Mouse (Mus musculus) layer of hippocampus, postnatal 10 days (tissue): ENCODE results near the gene Eps15l1. TPM values are rescaled to one million over a fixed set of nuclear protein-coding genes. Genes with fewer than 3 reads are reported as not detected.

Source experiments
- DNase-seq, 2 experiments: peaks; one replicate each; pipeline ENCODE4 v3.0.0; 2021; ENCODE audit warnings: low spot score in 2 of 2
- total RNA-seq, 2 experiments: library from RNA; stranded (reverse); gene quantifications; 2 replicates each; pipeline ENCODE4 v1.2.3; 2021

The Eps15l1 gene
- total RNA-seq, 2 experiments from 2014 or later = 73.3 to 73.5 TPM

DNA sequence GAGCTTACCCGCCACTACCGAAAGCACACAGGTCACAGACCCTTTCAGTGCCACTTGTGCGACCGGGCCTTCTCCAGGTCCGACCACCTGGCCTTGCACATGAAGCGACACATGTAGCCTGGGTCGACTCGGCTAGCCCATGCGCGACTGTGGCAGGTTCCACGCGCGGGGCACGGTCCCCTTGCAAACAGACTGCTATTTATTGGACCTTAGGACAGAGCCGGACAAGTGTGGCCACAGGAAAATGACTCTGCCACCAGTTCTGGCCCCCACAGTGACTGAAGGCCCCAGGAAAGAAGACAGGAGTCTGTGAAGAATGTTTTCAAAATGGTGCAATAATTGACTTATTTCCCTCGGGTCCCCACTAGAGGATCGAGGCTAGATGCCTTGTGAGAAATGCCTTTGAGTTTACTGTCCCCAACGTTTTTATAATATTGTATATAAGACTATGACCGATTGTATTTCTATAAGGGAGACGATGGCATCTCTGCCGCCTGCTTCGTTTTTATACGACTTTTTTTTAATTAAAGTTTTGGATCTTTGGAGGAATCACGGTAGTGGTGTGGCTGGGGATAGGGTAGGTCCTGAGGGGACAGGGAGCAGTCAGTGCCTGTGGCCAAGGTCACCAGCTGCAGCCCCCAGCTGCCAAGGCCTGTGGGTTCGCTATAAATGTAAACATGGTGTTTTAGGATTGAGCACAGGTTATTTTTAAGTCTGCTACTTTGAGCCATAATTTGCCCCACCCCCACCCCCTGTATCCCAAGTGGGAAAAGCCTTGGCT lies 100.3 kb downstream of the Eps15l1 start:
- DNase-seq = no peak

DNA sequence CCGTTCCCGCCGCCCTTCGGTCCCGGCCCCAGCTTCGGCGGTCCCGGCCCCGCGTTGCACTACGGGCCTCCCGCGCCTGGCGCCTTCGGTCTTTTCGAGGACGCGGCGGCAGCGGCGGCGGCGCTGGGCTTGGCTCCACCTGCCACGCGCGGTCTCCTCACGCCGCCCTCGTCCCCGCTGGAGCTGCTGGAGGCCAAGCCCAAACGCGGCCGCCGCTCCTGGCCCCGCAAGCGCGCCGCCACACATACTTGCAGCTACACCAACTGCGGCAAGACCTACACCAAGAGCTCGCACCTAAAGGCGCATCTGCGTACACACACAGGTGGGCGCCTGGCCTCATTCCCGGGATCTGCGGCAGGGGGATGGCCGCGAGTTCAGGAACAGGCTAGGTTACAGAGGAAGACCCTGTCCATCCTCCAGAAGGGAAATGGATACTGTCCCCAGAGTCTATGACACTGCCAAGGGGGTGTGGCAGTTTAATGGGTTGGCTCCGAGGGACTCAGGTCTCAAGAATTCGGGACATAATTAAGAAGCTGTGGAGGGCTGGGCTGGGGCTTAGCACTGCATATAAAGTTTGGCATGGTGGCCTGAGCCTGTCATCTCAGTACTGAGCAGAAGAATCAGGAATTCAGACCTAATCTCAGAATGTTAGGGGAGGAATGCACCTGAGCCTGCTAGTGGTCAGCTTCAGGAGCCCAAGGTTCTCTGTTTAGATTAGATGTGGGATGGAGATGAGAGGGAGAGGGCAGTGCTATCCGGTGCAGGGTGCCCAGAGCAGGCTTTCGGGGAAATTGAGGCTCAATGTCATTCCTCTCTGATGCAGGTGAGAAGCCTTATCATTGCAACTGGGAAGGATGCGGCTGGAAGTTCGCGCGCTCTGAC lies 101.1 kb downstream of the Eps15l1 start:
- DNase-seq = peak in 1 of 2 experiments; percentile 32

DNA sequence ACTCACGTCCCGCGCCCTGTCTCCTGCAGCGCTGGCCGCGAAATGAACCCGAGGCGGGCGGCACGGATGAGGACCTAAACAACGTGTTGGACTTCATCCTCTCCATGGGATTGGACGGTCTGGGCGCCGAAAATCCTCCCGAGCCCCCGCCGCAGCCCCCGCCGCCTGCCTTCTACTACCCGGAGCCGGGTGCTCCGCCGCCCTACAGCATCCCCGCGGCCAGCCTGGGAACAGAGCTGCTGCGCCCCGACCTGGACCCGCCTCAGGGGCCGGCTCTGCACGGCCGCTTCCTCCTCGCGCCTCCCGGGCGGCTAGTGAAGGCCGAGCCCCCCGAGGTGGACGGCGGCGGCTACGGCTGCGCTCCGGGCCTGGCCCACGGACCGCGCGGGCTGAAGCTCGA lies 101.9 kb downstream of the Eps15l1 start:
- peak in 1 of 2 experiments; percentile 30 for DNase-seq

DNA sequence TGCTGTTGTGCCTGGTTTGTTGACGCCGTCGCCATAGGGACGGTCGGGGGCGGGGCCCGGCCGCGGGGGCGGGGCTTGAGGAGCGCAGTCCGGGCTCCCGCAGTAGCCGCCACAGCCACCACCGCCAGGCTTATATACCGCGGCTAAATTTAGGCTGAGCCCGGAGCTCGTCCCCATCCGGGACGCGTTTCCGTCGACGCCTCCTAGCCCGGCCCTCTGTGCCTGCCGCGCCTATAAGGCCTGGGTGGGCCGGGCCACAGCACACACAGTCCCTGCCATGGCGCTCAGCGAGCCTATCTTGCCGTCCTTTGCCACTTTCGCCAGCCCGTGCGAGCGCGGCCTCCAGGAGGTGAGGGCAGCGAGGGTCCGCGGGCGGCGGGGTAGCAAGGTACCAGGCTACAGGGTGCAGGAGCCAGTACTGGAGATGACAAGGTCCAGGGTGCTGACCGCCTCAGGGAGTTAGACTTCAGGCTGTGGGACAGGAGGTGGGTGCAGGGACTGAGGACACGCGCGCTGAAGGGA lies 102.4 kb downstream of the Eps15l1 start, which contains the start of gene Klf2:
Gene Klf2, plus strand, starts transcription at position 233 of the 522 bp plus-strand sequence.
- DNase-seq = peak; percentile 81 to 89

DNA sequence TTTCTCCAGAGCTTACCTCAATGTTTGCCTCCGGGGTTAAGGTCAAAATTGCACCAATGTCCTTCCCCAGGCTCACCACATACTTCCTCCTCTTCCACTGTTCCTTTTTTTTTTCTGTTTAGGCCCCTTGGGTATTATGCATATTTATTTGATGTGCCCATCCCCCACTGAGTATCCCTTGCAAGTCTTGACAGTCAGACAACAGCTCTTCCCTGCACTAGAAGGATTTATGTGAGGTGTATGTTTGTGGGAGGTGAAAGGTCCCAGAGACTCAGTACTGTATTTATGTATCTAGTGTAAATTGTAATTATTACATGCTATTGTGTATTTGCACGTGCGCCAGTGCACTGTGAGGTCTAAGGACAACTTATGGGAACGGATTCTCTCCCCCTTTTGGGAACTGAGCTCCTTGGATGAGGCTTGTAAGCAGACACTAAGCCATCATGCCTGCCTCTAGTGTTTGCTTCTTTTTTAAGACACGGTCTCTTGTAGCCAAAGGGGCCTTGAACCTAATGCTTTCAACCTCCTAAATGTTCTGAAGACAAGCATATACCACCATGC lies 103.4 kb downstream of the Eps15l1 start:
- no peak for DNase-seq

DNA sequence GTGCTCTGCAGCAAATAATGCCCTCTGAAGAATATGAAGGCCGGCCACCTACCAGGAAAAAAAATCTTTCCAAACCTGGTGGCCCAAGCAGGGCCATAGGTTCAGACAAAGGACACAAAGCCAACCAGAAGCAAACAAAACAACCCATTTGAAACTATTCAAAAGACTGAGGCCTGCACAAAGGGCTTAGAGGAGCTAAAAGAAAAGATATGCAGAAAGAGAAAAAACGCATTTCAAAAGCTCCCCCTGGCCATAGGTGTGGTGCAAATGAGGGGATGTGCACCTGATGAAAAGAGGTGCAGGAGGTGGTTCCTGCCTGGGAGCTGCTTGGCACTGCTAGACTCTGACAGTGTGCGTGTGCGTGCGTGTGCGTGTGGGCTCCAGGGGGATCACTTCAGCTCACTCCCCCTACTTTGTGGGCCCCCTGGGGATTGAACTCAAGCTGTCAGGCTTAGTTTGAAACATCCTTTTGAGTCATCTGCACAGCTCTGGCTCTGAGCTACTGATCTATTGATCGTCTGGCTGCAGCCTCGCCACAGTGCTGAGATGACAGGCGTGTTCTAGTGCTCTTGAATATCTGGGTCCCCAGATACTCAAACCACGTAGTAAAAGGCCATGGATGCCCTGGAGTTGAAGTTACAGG lies 105.1 kb downstream of the Eps15l1 start:
- DNase-seq = no peak

DNA sequence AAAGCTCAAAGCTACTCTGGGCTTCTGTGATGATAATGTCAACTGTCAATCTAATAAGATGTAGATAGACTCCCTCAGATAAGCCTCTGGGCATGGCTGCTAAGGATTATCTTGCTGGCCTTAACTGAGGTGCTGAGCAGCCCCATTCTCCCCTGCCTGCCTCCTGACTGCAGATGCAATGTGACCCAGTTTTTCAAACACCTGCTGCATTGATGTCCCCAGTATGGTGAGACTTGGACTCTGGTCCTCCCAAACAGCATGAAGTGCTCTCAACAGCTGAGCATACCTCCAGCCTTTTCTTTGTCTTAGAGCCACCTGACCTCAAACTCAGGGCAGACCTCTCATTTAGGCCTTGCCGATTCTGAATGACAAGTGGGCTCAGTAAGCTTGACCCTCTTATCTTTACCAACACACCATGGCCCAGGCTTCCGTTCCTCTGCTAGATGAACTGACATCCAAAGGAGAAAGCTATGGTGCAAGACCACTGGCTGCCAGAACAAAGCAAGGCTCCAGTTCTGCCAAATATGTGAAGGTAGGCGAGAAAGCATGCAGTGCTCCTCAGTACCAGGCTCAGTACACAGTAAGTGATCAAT lies 108.2 kb downstream of the Eps15l1 start:
- no peak for DNase-seq

DNA sequence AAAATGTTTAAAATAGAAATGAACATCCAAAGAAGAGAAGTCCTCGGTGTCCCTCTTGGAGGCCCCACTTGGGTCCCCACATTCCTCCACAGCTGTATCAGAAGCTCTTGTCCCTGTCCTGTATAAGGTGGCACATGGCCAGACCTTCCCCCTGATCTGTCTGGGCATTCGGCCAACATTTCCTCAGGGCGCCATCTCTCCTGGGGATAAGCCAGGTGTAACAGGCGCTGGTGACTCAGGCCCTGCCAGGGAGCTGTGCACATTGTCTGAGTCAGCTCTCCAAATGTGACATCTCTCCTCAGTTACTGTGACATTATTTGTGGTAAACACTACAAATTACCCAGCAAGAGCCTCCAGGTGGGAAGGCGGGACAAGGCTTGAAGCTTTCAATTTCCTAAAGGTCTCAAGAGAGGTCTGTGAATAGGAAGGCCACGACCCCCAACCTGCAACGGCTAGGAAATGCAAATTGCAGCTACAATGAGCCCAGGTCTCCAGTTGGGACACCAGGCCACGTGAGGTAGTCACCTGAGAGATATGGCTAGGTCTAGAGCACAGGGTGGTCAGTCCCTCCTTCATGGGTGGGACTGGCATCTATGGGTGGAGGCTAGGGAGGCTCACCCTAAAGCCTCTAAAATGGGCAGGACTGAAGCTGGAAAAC lies 110.3 kb downstream of the Eps15l1 start:
- peak; percentile 63 to 66 for DNase-seq

DNA sequence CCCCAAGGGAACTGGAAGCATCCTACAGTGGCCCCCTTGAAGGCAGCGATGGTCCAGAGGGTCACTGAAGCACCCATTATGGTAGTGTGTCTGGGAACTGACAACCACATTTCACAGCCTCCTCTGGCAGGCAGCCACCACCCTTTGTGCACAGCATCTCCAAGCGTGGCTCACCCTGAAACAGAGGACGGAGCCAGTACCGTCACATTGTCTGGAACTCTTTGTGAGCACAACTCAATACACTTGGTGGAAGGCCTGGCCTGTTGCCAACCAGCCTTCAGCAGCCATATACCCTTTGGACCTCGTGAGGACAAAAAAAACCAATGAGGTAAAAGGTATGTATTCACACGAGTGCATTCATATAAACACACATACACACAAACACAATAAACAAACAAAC lies 113.0 kb downstream of the Eps15l1 start:
- DNase-seq = no peak

DNA sequence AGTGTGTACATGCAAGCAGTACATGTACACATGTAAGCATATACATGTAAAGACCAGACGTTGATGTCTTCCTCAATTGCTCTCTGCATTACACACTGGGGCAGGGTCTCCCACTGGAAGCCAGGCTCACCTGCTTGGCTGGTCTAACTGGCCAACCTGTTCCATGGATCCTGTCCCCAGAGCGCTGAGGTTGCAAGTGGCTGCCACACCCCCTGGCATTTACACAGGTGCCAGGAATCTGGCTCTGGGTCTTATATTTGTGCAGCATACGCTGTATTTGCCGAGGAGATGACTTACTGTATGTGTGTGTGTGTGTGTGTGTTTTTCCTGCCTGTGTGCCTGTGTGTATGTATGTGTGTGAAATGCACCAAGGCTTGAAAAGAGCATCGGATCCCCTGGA lies 114.3 kb downstream of the Eps15l1 start:
- no peak for DNase-seq

DNA sequence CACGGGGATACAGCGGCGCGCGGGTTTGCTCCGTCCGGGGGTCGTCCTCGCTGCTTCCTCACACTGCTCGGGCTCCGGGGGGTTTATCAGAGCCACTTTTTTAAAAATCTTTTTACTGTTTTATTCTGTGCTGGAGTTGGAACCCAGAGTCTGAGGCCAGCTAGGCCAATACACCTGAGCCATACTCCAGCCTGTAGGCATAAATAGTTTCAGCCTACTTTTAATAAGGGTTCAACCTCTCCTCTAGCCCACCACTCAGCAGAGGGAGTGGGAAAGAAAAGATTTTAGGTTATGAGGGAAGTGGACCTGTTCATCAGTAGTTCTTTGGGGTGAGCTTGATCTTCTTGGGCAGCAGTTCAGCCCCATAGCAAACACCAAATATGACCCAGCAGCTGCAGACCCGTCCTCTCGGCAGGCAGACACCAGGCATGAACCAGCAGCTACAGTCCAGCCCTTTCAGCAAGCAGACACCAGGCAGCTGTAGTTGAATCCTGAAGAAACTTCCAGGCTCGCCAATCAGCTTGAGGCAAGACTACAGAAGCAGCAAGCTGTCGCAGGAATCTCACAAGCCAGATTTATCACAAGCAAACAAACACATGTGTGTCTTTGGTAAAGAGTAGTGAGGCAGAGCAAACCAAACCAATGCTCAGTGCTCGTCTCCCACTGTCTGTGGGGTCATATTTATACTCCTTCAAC lies 115.9 kb downstream of the Eps15l1 start, which contains the start of gene Gm10282:
Gene Gm10282, minus strand, starts transcription at position 51 of the 696 bp plus-strand sequence.
- DNase-seq = no peak

DNA sequence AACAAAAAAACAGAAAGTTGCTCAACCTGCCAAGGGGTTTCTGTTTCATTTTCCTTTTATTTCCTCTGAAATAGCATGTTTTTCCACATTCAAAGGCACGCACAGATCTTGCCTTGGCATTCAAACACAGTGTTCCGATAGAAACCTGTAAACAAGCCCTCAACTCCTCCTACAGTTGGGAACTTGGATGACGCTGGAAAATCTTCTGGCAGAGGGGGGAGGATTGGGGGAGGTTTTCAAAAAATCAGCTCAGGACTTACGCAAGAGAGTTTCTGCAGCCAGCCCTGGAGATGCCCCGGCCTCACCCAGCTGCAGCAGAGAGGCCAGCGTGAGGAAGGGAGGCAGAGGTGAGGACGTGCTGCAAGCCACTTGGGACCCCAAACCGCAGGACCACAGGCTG lies 117.6 kb downstream of the Eps15l1 start:
- DNase-seq = no peak

DNA sequence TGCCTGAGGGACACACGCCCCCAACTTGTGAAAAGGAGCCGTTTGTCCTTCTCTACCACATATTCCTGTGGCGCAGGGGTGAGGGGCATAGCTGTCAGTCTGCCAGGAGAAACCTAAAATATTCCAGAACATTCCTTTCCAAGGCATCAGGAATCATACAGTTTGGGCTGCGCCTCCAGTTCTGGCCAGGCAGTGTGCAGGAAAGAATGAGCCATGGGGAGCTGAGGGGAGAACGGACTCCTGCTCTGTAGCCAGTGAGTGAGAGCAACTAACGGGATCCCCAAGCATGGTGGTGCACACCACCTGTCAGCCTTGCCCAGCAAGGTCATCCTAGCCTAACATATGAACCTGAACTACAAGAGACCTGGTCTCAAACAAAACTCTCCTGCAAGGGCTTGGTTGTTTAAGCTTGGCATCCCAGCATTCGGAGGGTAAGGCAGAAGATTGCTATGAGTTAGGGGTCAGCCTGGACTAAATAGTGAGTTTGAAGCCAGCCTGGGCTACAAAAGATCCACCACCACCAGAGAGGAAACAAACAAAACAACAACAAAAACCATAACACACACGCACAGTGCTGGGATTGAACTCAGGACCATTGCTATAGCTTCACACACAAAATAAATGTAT lies 118.2 kb downstream of the Eps15l1 start:
- no peak for DNase-seq

DNA sequence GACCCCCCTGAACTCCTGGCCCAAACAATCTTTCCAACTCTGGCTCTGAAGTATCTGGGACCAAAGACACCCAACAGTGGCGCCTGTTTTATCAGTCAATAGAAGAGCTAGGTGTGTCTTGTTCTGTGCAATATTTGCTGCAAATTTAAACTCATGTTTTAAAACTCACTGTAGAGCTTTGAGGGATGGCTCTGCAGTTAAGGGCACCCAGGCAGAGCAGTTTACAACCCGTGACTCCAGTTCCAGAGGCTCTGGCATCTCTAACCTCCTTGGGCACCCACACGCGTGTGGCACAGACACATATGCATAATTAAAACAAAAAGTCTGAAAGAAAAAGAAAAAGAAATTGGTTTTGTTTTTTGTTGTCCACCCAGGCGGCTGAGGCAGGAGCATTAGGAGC lies 119.8 kb downstream of the Eps15l1 start:
- no peak for DNase-seq

DNA sequence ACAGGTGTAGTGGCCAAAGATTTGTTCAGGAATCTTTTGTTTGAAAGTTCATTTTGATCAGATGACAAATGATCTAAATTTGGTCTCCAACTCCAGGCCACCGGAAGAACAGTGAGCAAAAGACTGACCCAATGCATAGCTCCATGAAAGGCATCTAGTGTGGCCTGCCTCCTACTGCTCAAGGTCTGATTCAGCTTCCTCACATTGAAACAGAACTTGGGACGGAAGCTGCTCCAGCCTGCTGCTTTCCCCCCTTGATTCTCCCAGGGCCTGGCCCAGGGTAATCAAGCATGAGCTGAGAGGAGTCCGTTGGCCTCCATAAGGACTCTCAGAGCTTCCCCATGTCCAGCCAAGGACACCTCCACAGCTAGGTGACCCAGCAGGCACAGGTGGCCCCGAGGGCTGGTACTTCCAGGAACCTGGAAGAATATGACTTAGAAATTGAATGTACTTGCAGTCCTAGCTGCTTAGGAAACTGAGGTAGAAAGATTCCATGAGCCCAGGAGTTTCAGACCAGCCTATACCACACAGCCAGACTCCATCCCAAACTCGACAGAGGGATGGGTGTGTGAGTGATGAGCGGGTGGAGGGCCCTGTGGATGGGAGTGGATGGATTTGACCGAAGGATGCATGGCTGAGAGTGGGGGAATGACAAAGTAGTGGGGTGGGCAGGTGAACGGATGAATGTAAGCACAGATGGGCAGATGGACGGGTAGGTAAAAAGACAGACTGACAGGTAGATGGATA lies 120.4 kb downstream of the Eps15l1 start:
- no peak for DNase-seq

DNA sequence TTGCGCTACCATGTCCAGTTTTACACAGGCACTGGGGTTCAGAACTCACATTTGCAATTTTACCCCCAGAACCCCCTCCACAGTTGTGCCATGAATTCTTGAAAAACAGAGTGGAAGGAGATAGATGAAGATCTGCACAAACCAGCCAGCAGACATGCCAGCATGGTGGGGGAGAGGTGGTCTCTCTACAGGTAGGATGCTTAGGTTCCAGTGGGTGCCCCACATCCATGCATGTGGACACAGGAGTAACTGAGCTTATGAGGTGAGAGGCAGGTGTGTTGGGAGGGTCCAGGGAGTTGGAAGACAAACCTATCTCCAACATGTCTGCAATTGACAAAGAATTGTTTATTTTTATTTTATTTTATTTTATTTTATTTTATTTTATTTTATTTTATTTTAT lies 122.3 kb downstream of the Eps15l1 start:
- no peak for DNase-seq

DNA sequence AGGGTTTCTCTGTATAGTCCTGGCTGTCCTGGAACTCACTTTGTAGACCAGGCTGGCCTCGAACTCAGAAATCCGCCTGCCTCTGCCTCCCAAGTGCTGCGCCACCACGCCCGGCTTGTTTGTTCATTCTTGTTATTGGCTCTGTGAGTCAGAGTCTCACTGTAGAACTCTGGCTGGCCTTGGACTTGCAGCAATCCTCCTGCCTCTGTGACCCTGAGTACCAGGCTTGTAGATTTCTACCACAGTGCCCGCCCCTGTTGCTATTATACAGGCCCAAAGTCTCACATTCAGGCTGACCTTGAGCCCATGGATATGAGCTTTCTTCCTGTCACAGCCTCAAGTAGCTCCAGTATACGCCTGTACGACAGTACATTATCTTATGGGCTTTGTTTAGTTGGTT lies 124.7 kb downstream of the Eps15l1 start:
- no peak for DNase-seq

DNA sequence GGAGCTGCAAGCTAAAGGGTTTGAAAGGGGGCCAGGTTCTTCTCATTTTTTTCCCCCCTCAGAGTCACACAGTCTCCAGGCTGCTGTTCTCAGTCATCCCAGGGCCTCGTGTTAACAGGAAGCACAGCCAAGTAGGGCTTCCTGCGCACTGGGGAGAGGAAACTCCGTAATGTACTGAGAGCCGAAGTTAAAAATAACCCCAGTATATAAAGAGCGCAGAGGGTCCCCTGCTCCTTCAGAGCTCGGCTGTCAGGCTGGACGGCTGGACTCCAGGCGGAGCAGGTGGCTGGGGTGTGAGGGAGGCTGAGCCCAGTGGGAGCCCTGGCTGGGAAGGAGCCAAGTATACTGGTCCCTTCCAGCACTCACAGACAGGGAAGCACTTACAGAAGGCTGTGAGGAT lies 125.6 kb downstream of the Eps15l1 start:
- DNase-seq = peak; percentile 48 to 69
